Mouse (Mus musculus): ENCODE results near the gene Uox.

Uox gene

DNA sequence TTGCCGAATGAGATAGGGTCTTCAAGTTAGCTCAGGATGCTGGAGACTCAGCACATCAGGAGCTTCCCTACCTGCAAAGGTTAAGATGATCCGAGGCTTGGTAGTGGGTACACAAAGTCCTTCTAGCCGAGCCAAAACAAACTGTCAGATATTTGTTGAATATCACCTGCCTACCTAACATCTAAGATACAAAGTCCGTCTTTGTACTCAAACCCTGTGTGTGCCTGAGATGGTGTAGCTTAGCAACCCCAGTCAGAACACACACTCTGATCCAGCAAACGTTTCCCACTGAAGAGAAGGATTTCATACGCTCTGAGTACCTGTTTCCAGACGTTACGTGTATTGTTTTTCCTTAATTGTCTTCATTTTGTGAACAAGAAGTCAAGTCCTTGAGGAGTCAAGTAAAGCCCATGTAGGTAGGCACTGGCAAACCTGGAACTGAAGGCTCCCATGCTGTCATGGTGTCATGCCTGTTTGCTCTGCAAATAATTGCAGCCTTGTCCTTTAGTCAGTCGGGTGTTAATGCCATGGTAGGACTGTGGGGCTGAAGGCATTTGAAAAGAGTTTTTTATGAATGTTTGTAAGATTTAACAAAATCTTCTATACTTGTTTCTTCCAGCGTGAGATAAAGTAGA lies at the start of gene Uox:
TSS of gene Uox (plus strand) at position 279 of the 635 bp plus-strand sequence.
- no peak for DNase-seq

DNA sequence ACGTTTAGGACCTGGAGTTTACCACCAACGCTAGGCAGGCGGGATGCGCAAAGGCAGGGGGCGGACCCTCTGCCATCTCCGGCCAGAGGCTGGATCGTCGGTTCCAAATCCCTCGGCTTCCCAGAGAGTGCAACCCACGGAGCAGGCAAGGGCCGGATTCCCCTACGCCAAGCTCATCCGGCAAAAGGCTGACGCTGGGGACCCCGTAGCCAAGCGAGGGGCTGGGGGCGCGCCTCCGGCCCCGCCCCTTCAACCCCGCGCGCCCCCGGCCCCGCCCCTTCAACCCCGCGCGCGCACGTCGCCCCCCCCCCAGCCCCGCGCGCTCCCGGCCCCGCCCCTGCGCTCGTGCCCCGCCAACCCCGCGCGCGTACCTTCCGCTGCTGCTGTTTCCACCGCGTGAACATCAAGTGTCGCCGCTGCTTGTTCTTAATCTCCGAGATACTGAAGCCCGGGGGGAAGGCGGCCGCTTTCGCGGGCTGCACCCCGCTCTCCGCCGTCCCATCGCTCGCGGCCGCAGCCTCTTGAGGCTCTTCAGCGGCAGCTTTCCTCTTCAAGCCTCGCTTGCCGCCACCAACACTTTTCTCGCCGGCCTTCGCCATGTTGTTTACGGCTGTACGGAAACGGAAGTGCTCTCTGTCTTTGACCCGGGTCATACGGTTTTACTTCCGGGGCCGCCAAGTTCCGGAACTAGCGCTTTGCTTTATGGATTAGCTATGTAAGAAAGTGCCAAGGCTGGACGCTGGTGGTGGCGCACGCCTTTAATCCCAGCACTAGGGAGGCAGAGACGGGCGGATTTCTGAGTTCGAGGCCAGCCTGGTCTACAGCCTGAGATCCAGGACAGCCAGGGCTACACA lies 49.2 kb upstream of the Uox start, which contains the start of gene Rpf1:
TSS of gene Rpf1 (minus strand) at position 632 of the 854 bp plus-strand sequence.
- peak; percentile 93 for DNase-seq

DNA sequence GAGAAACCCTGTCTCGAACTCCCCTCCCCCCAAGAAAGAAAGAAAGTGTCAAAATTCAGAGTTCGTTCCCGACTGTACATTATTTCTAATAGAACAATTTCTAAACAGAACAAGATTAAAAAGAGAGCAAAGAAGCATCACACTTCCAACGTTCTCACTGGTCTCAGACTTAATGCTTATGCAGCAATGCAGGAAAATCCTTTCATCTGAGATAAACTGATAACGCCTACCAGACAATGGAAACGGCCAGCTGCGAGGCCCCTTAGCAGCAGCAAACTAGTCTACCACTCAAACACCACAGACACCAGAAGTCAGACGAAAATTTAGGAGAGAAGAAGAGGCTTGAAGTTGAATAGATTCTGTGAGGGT lies 48.6 kb upstream of the Uox start:
- no peak for DNase-seq

DNA sequence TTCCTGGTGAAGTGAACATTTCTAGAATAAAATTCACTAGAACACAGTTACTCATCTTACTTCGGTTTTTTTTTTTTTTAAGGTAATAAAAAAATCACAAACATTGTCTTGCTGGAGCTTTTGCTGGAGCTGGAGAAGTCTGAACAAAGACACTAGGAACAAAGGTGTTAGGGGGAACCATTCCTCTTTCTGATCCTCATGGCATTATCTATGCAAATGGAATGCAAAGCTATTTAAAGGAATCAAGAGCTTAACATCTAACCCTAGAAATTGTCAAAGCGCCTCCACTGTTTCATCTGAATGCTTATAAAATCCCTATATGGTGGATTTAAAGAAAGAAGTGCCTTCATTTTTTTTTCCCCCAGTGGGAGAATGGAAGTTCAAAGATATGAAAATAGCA lies 41.9 kb upstream of the Uox start:
- no peak for DNase-seq

DNA sequence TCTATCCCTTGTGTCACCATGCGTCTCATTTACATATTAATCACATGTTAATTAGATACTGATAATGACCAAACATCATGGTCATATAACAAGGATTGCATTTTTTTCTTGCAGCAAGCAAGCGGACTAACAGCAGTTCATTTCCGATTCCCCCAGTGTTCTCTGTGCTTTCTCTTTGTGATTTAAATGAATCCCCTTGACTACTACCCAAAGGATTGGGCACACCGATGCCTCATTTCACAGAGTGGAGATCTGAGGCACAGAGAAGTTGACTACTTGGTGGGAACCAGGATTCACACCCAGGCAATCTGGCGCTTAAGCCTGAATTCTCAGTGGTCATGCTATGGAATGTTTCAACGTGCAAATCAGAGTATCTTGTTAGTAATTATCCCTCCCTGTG lies 35.2 kb upstream of the Uox start:
- no peak for DNase-seq

DNA sequence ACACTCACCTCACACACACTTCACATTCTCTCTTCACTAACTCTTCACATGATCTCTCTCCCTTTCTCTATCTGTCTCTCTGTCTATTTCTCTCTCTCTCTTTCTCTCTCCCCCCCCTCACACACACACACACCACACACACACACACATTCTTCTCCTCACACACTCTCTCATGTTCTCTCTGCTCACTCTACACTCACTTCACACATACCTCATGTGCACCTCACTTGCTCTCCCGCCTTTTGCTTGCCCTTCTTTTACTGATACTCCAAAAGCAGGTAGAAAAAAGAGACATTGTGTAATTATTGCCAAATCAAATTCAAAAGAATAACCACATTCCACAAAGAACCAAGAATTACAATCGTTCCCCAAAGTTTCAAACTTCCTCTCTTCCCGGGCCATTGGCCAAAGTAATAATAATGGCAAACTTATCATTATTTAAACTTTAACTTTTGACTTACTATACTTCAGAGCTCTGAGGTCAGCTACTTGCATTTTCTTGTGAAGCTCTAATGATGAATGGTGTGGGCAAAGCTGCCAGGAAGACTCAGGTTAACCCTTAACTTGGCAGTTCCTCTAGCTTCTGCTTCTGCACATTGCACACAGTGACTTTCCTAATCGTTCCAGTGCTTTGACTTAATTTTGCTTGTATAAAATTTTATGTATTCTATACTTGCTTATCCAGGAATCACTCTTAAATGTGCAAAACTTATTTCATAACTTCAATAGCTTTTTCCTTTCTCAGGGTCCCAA lies 29.5 kb upstream of the Uox start:
- DNase-seq: peak; percentile 28

DNA sequence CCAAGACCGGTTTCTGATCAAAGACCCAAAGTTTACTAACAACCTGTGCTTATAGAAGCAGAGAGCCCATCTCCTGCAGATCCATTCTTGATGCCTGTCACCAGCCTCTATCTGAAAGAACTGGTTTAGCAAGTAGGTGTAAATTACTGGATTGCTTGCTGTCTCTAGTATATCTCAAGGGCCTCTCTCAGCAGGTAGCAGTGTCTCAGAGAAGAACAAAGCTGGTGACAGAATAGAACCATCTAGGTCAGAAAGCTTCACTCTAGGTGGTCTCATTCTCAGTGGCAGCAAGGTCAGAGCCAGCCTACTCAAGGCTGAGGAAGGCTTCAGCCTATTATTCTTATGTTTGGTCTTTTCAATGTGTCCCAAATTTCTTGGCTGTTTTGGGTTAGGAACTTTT lies 26.6 kb upstream of the Uox start:
- no peak for DNase-seq

DNA sequence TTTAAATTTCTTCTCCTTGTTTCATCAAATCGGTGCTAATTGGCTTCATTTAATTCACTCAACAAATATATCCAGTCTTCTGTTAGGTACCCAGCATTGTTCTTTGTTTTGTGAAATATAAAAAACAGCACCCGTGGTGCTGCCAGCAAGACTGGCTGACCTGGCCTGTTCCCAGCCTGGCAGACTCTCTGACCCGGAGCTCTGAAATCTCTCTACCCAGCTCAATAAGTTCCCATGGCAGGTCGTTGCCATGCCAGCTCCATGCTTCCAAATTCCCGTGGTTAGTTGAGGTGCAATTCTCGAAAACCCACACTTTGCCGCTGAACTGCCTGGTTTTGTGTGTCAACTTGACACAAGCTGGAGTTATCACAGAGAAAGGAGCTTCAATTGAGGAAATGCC lies 15.4 kb upstream of the Uox start:
- no peak for DNase-seq

DNA sequence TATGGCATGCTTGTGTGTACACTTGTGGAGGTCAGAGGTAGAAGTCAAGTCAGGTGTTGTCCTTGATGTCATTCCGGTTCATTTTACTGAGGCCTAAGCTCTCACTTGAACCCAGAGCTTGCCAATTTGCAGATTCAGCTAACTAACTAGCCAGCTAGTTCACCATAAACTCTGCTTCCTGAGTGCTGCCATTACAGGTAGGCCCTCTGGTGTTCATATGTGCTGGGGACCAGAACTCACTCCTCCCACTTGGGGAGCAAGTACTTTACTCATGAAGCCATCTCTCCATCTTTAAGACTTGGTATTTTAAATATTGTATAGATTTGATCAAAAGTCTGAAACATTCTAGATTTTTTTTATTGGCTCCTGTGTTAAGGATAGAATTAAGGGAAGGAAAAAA lies 13.7 kb upstream of the Uox start:
- DNase-seq: no peak

DNA sequence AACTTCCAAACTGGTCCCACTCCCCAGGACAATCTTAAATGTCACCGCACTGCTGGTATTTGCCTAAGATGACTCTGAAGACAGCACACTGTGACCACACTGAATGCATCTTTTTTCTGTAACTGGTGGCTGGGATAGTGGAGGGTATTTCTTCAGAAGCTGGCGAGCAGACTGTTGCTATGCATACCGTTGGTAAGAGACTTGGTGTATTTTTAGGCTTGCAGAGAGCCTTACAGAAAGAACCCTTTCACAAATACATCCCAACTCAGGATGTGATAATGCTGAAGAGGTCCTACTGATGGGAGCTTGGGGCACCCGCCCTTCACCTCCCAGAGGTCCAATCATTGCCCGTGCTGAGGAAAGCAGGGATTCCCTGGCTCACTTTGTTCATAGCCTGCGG lies 12.7 kb upstream of the Uox start:
- DNase-seq: no peak

DNA sequence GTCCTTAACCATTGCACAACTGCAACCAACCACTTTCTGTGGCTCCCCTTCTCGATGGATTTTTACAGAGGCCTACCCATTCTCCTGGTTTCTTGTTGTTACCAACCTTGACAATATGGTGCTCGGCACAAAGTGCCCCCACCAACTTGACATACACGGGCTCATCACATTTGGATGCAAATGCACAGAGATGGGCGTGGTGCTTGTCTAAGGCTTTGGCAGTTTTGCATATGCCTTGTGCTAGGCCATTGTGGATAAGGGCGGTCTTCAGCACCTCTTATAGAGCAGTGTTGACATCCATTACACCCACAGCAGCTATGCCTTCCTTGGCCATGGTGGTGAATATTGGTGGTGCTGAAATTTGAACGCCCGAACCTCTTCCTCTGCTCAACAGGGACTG lies 7.3 kb upstream of the Uox start:
- DNase-seq: no peak

DNA sequence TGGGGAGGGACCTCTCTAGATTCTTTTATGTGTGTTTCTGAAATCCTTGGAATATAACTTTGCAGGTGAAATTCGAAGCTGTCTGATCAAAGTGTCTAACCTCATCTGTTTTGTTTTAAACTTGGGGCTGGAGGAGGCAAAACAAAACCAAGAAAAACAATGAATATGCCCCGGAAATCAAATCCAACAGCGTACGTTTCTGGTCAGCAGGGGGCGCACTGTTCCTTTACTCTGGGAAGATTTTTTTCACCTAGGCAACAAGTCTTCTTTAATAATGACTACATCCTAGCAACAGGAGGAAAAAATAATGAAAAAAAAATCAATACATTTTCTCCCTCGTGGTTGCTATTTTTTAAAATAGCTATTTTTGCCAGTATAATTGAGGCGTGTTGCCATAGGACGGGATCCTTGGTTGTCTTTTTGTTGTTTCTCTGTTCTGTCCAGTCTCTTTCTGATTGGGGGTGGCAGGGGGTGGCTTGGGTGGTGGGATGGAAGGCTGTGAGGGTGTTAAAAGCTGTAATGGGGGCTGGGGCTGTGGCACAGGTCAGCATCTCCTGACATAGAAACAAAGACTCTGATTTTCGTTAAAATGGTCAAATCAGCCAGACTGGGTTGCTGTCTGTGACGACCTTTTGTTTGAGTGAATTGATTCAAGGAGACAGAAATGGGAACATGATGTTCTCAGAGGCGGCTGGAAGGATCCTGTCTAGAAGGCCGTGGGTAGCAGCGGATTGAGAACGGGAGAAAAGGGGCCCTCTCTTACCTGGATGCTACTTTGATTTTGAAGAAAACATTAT lies 5.8 kb upstream of the Uox start:
- DNase-seq: peak; percentile 77

DNA sequence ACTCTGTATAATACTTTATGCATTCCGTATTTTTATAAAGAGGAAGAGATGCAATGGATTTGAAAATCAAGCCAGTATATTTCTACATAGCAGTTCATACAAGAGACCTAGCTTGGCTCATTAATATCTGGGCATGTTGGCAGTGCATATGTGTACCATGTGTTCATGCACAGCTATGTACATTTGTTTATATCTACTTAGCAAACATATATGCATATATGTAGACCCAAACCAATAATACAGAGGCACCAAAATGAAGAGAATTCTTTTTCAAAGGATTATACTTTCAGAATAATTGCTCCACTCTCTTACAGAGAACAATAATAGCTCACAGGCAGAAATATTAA lies 5.2 kb upstream of the Uox start:
- DNase-seq: no peak

DNA sequence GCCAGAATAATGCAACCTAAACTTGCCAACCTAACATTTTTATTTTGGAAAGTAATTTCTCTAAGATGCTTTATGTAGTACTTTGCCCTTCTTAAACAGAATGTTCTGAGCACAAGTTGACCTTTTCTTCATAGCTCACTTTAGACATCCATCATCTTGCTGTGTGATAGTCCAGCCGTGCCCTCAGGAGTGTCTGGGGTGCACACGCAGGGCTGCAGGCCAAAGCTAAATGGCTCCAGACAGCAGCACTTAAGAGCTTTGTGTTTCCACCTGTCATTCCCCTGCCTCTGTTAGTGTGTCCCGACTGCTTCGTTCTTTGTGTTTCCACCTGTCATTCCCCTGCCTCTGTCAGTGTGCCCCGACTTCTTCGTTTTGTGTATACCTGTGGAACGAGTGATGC lies 2.9 kb upstream of the Uox start:
- DNase-seq: no peak

DNA sequence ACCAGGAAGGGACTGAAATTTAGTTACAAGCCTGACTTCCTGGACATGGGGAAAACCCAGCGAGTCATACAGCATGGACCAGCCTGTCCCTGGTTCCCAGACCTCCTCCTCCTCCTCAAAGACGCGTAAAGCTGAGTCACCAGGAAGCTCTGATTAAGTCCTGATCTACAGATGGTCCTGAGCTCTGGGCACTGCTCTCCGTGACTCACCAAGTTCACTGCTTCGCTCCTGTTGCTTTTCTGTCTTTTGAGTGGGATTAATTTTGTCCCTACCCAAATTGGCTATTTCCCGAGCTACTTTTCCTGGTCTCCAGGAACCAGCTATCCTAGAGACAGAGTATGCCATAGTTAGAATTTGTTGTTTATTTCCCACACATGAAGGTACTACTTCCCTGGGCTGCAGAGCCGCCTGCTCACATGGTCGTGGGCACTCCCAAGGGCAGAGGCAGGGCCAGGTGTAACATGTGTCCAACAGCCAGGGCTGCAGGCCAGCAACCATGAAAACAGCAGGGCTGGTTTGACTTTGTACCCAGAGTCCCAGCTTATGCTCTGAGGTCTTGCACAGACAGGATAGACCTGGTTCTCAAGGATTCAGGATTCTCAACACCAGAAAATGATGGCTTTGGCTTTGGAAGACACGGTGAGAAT lies 2.2 kb upstream of the Uox start:
- peak; percentile 57 for DNase-seq

DNA sequence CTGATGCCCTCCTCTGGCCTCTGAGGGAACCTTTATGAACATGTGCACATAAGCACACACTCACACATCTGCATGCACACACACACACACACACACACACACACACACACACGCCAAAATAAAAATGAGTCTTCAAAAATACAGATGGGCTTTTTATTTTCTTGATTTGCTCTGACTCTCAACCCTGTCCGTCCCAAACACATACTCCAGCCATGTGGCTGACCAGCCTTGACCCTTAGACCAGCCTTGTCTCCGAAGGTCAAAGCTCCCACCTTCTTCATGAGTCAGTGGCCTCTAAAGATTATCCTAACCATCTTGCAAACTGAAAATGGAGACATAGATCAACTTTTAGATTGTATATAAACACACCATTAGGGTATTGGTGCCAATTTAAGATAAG lies 632 bp upstream of the Uox start:
- no peak for DNase-seq

DNA sequence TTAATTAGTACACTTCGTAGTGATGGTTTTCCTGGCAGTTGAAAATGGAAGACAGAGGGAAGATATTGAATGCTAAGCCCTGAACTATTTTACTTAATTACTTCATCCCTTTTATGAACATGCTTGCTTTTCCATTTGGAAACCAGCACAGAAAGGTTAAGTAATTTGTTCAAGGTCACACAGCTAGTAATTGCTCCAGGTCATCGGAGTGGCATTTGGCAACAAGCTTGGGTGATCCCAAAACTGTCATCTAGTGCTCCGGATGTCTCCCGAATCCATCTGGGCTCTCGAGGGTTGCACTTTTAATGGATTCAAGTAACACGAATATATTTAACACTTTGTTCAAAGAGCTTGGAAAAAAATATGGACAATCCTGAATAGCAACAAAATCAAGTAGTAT lies 713 bp downstream of the Uox start:
- no peak for DNase-seq

DNA sequence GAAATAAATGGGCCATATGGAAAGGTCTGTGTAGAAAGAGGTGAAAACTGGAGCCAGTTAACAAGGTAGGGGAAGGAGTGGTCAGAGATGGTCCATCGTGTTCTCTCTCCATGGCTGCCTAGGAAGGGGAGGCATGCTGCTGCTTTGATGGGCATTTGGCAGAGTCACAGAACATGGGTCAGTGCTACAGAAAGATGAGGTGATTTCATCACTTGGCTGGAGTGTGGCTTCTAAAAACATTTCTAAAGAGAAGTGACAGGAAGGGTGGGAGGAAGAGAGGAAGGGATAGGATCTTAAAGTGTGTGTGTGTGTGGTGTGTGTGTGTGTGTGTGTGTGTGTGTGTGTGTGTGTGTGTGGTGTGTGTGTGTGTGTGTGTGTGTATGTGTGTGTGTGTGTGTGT lies 1.1 kb downstream of the Uox start:
- no peak for DNase-seq

DNA sequence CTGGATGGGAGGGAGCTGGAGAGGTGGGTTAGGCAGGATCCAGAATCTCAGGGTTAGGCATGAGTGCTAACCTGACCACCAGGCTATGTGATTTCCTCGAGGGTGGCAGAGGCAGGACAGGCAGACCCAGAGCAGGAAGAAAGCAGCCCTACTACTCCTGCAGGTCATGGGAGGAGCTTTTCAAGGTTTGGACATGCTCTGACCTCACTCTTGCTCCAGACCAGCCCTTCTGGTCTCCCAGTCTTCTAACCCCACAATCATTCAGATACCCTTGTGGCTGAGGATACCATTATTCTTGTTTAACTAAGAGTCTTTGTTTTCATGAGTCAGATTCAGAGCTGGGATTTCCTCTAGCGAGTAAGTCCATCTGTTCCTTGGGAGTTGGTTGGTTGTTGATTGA lies 7.4 kb downstream of the Uox start:
- no peak for DNase-seq

DNA sequence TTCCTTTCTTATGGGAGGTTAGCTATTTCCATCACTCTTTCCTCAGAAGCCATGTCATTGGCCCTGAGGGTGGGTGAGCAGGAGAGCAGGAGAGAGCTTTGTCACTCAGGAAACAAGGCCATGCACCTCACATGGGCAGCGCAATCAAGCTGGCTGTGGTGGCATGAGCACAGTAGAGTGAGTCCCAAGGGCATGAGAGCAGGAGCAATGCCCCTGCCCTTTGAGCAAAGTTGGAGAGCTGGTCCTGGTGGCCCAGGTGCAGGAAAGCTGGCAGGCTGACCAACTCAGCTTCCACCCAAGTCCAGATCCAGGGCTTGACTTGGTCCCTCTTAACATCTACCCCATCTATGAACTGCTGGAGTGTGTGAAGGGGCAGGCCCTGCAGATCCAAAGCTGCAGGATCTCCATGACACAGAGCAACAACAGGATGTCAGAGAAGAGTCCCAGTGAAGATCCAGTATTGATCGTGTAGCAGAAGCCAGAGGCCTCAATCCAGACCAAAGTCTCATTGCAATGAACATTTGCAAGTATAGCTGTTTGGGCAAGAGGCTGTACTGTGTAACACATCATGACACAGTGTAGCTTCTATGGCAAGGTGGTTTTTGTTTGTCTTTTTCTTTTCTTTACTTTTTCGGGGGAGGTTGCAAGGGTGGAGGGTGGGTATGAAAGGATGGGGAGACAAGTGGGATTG lies 10.0 kb downstream of the Uox start:
- no peak for DNase-seq

DNA sequence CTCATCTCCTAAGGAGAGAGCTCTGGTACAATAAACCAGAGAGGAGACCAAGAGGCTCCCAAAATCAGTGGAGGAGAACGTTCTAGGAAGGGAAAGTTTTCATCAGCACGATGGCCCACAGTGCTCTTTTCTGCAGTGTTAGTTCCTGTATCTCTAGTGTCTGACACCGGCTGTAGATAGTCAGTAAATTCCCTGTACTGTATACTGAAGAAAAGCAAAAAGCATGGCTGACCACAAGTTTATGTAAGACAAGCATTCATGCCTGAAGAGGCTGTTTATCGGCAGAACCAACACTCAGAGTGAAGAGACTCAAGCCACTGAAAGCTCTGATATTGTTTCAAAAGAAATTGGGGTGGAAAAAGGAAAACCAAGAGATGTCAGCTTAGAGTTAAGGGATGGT lies 13.3 kb downstream of the Uox start:
- no peak for DNase-seq

DNA sequence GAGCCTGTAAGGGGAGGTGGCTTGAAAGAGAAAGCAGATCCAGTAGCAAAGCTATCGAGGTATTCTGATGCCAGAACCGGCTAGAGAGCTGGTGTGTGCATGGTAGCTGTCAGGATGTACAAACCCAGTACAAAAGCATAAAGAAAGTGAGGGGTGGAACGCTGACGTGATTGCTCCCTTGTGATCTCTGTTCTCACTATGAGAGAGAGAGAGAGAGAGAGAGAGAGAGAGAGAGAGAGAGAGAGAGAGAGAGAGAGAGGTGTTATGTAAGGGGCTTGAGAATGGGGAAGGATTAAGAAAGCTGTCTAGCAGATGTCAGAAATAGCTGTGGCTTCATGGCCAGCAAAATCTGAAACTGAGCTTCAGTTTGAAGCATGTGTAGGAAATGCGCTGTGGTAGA lies 13.7 kb downstream of the Uox start:
- no peak for DNase-seq
